Mouse (Mus musculus): ENCODE data around the gene Sycp3.

DNA sequence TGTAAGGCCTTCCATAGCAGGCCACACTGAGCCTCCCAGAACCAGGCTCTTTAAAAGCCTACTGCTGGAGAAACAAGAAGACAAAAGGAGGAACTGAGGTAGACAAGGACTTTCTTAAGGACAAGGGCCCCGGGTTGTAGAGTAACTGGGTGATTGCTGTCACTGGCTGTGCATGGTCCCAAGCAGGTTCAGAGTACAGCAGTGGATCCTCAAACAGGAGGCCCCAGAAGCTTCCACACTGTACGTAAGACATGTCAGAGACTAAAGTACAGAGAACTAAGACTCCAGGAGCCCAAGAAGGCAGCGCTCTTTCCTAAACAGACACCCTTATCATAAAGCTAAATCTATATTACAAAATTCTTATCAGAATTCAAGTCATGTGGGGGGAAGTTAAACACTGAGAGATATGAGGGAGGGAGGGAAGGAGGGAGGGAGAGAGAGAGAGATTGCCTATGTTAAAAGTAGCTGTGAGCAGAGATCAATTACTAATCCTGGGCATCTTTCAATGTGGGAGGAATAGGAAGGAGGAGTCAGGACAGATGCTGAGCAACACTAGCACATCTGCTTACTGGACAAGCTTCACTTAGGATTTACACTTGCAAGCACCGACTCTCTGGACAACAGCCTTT is 35.7 kb downstream of the Sycp3 start:
- TF ChIP-seq GATA1 (IDR thresholded peaks at IDR 0.05; ENCODE audit: borderline replicate concordance, low read length) (no peak), FLI1 (IDR thresholded peaks at IDR 0.05; ENCODE audit: low read length) (no peak)

All from megakaryocyte, embryonic 14.5 days (primary cell).